ENCODE assay signal across 28 mouse cellular contexts in the genomic region with DNA sequence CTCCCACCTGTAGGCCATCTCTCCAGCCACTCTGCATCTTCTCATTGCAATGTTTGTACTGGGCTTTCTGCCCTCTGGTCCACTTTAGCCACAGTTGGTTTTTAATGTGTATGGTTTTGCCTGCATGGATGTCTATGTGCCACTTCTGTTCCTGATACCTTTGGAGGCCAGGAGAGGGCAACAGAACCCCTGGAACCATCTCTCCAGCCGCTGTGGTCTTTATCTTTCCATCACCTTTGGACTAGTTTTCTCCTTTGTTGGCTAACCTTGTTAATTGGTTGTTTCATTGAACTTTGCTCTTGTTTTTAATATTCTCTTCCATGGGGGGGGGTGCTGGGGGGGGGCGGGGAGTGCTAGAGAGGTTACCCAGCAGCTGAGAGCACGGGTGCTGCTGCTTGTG. TPM values are rescaled to one million over a fixed set of nuclear protein-coding genes. Genes with fewer than 3 reads are reported as not detected.
DNase-seq lines count a peak whose midpoint lies in the region; ATAC-seq and TF ChIP-seq lines count a peak whose summit lies in the region.
"Had no signal": no experiment of that assay in that cellular context is flagged by ENCODE, and none has a peak within 500 bp of the region (broad histone marks: within the 10 kb centered on the region; RNA-seq: fewer than 3 reads in every experiment).

No protein-coding gene starts in this region.

- TF ChIP-seq EP300 in lung, postnatal 0 days (IDR thresholded peaks at IDR 0.05) = no peak

- TF ChIP-seq POLR2A in kidney, adult 2 months (IDR thresholded peaks at IDR 0.05; ENCODE audit: low read depth, low read length) = no peak

- ATAC-seq in kidney, embryonic 16.5 days (ENCODE audit: low FRiP score, low TSS enrichment) = no peak
- no peak for ATAC-seq in lung, postnatal 0 days
- ATAC-seq: midbrain, embryonic 13.5 days had no signal

- peak; percentile 13 for DNase-seq in kidney, adult 2 months
- peak; percentile 35 to 51 for DNase-seq in kidney, postnatal 36 days
- DNase-seq in kidney, postnatal 25 days = no peak
- DNase-seq in lung, postnatal 0 days (ENCODE audit: low spot score) = no peak
- no peak for DNase-seq in lung, postnatal 36 days
- no peak for DNase-seq in yolk sac, embryonic 10.5 days (ENCODE audit: low spot score)
- DNase-seq: adrenal gland, postnatal 25 days; B cell, adult 2 months; cerebellum, adult 18-20 months; cerebellum, postnatal 10 days; gastrocnemius, postnatal 10 days; heart, postnatal 10 days; liver, embryonic 13.5 days; lung, adult 2 months; lung, postnatal 4 days had no signal

- H3K4me2 ChIP-seq in kidney, embryonic 16.5 days (replicated peaks; ENCODE audit: low read depth, low read length) = no peak overlapping the region
- no peak overlapping the region for H3K4me2 ChIP-seq in lung, postnatal 0 days (replicated peaks; ENCODE audit: low read depth, low read length)
- H3K4me2 ChIP-seq: forebrain, embryonic 12.5 days; heart, embryonic 13.5 days; hindbrain, embryonic 14.5 days; limb, embryonic 12.5 days; liver, embryonic 13.5 days; midbrain, embryonic 13.5 days had no signal

- TF ChIP-seq CTCF in kidney, adult 2 months (conservative IDR thresholded peaks at IDR 0.05; ENCODE audit: insufficient read depth, insufficient read length, low read depth, low read length) = peak; percentile 60
- TF ChIP-seq CTCF in lung, postnatal 0 days (IDR thresholded peaks at IDR 0.05) = peak; percentile 7; the same call in 1 of the 2 replicates

- 59% methylated on average over 3 of the region's 3 CpGs for WGBS in kidney, adult 2 months
- WGBS in kidney, embryonic 16.5 days = 66% methylated on average over 3 of the region's 3 CpGs
- WGBS in lung, postnatal 0 days = 74% methylated on average over 3 of the region's 3 CpGs

- H3K27me3 ChIP-seq in kidney, adult 2 months (replicated peaks; ENCODE audit: control insufficient read depth, insufficient read depth, low read length) = no peaks in the 10 kb centered on the region
- no peaks in the 10 kb centered on the region for H3K27me3 ChIP-seq in kidney, embryonic 16.5 days (ENCODE audit: insufficient read depth, low read length)
- H3K27me3 ChIP-seq in lung, postnatal 0 days (replicated peaks; ENCODE audit: insufficient read depth, low read length) = 0 out of 2 replicates have a peak, but pooled peaks cover 3% of the 10 kb centered on the region

- no peaks in the 10 kb centered on the region for H3K36me3 ChIP-seq in kidney, adult 2 months (ENCODE audit: control insufficient read depth, insufficient read depth, low read length)
- no peaks in the 10 kb centered on the region for H3K36me3 ChIP-seq in kidney, embryonic 16.5 days (ENCODE audit: insufficient read depth, low read length)
- no peaks in the 10 kb centered on the region for H3K36me3 ChIP-seq in lung, postnatal 0 days (ENCODE audit: insufficient read depth, low read length)
- H3K36me3 ChIP-seq: forebrain, embryonic 12.5 days; heart, embryonic 13.5 days; limb, embryonic 12.5 days; liver, embryonic 13.5 days; midbrain, embryonic 13.5 days had no signal

- H3K9me3 ChIP-seq in kidney, embryonic 16.5 days (ENCODE audit: low read length) = no peaks in the 10 kb centered on the region
- no peaks in the 10 kb centered on the region for H3K9me3 ChIP-seq in lung, postnatal 0 days (ENCODE audit: low read length)
- H3K9me3 ChIP-seq: forebrain, embryonic 12.5 days; heart, embryonic 13.5 days; limb, embryonic 12.5 days; liver, embryonic 13.5 days; megakaryocyte, embryonic 14.5 days; midbrain, embryonic 13.5 days had no signal

- no peak overlapping the region for H3K27ac ChIP-seq in kidney, adult 2 months (ENCODE audit: insufficient read depth, low read depth, low read length)
- no peak overlapping the region for H3K27ac ChIP-seq in kidney, embryonic 16.5 days (ENCODE audit: low read length)
- no peak overlapping the region for H3K27ac ChIP-seq in lung, postnatal 0 days (ENCODE audit: low read length)
- H3K27ac ChIP-seq: forebrain, embryonic 12.5 days; heart, embryonic 13.5 days; hindbrain, embryonic 14.5 days; left cerebral cortex, adult 2 months; limb, embryonic 12.5 days; liver, embryonic 13.5 days; midbrain, embryonic 13.5 days had no signal

- no peak overlapping the region for H3K9ac ChIP-seq in kidney, embryonic 16.5 days (replicated peaks; ENCODE audit: low read length)
- H3K9ac ChIP-seq in lung, postnatal 0 days (replicated peaks; ENCODE audit: low read depth) = no peak overlapping the region
- H3K9ac ChIP-seq: forebrain, embryonic 12.5 days; heart, embryonic 13.5 days; hindbrain, embryonic 14.5 days; limb, embryonic 12.5 days; liver, embryonic 13.5 days; midbrain, embryonic 13.5 days had no signal

- H3K4me1 ChIP-seq in kidney, adult 2 months (ENCODE audit: control insufficient read depth, insufficient read depth, low read length) = no peaks in the 10 kb centered on the region
- H3K4me1 ChIP-seq in kidney, embryonic 16.5 days (ENCODE audit: insufficient read depth, low read length) = no peaks in the 10 kb centered on the region
- 0 out of 2 replicates have a peak, but pooled peaks cover 3% of the 10 kb centered on the region for H3K4me1 ChIP-seq in lung, postnatal 0 days (ENCODE audit: insufficient read depth, low read depth, low read length)
- H3K4me1 ChIP-seq: forebrain, embryonic 12.5 days; liver, embryonic 13.5 days; midbrain, embryonic 13.5 days had no signal

- H3K4me3 ChIP-seq in kidney, adult 2 months (ENCODE audit: insufficient read depth, low read depth, low read length) = no peak overlapping the region
- H3K4me3 ChIP-seq in kidney, embryonic 16.5 days (ENCODE audit: low read length) = no peak overlapping the region
- no peak overlapping the region for H3K4me3 ChIP-seq in lung, postnatal 0 days (ENCODE audit: low read depth, low read length)
- H3K4me3 ChIP-seq: erythroblast, embryonic 14.5 days; forebrain, embryonic 12.5 days; heart, embryonic 13.5 days; left cerebral cortex, adult 2 months; limb, embryonic 12.5 days; liver, embryonic 13.5 days; megakaryocyte, embryonic 14.5 days; midbrain, embryonic 13.5 days had no signal

RNA-seq across cellular contexts. Expression of a gene that starts 13.0 kb away (rescaled TPM):
- polyA plus RNA-seq in kidney, adult 2 months (2012; rRNA removed) = 0.14 and 0.19 TPM in 2 replicates
- polyA plus RNA-seq in kidney, embryonic 16.5 days (2015; fragmentation: Nextera tagmentation; extraction: Ambion mirVana) = not detected in 2 replicates
- not detected in 2 replicates for polyA plus RNA-seq in lung, postnatal 0 days (2015; fragmentation: Nextera tagmentation; extraction: Ambion mirVana)
- polyA plus RNA-seq: embryonic facial prominence, embryonic 14.5 days; erythroblast, embryonic 14.5 days; forebrain, embryonic 12.5 days; heart, embryonic 13.5 days; hindbrain, embryonic 14.5 days; limb, embryonic 12.5 days; liver, embryonic 13.5 days; lung, adult 2 months; midbrain, embryonic 13.5 days; neural tube, embryonic 14.5 days; small intestine, adult 2 months; stomach, embryonic 14.5 days had no signal

RNA-seq across cellular contexts. Expression of a gene that starts 23.5 kb away (rescaled TPM):
- polyA plus RNA-seq in kidney, adult 2 months (2012; rRNA removed) = 0.05 TPM in 1 of 2 replicates, not detected in the other
- polyA plus RNA-seq in kidney, embryonic 16.5 days (2015; fragmentation: Nextera tagmentation; extraction: Ambion mirVana) = 0.28 and 0.30 TPM in 2 replicates
- polyA plus RNA-seq in lung, postnatal 0 days (2015; fragmentation: Nextera tagmentation; extraction: Ambion mirVana) = not detected in 2 replicates
- polyA plus RNA-seq: erythroblast, embryonic 14.5 days; liver, embryonic 13.5 days; small intestine, adult 2 months; stomach, embryonic 14.5 days had no signal

RNA-seq across cellular contexts. Expression of a gene that starts 25.4 kb away (rescaled TPM):
- 7.9 and 30.1 TPM in 2 replicates for polyA plus RNA-seq in kidney, adult 2 months (2012; rRNA removed)
- 1.0 and 1.1 TPM in 2 replicates for polyA plus RNA-seq in kidney, embryonic 16.5 days (2015; fragmentation: Nextera tagmentation; extraction: Ambion mirVana)
- polyA plus RNA-seq in lung, postnatal 0 days (2015; fragmentation: Nextera tagmentation; extraction: Ambion mirVana) = 9.1 and 9.8 TPM in 2 replicates

RNA-seq across cellular contexts. Expression of a gene that starts 48.8 kb away (rescaled TPM):
- 10.0 and 13.2 TPM in 2 replicates for polyA plus RNA-seq in kidney, adult 2 months (2012; rRNA removed)
- 195 and 203 TPM in 2 replicates for polyA plus RNA-seq in kidney, embryonic 16.5 days (2015; fragmentation: Nextera tagmentation; extraction: Ambion mirVana)
- 46.5 and 52.3 TPM in 2 replicates for polyA plus RNA-seq in lung, postnatal 0 days (2015; fragmentation: Nextera tagmentation; extraction: Ambion mirVana)

RNA-seq across cellular contexts. Expression of a gene that starts 52.4 kb away (rescaled TPM):
- 0.39 and 0.54 TPM in 2 replicates for polyA plus RNA-seq in kidney, adult 2 months (2012; rRNA removed)
- 0.78 TPM in 1 of 2 replicates, not detected in the other for polyA plus RNA-seq in kidney, embryonic 16.5 days (2015; fragmentation: Nextera tagmentation; extraction: Ambion mirVana)
- polyA plus RNA-seq in lung, postnatal 0 days (2015; fragmentation: Nextera tagmentation; extraction: Ambion mirVana) = 0.93 and 1.1 TPM in 2 replicates

Comparison
In these comparisons a context has a peak if more than half of its experiments do, and no peak if none do; other contexts are left out.
1. DNase-seq: peak in kidney, adult 2 months (single experiment) and kidney, postnatal 36 days (2 of 2); none in kidney, postnatal 25 days (0 of 2), lung, postnatal 0 days (single experiment), lung, postnatal 36 days (single experiment) and yolk sac, embryonic 10.5 days (single experiment).